8 mouse cellular contexts compared by ENCODE assay signal in the genomic region with DNA sequence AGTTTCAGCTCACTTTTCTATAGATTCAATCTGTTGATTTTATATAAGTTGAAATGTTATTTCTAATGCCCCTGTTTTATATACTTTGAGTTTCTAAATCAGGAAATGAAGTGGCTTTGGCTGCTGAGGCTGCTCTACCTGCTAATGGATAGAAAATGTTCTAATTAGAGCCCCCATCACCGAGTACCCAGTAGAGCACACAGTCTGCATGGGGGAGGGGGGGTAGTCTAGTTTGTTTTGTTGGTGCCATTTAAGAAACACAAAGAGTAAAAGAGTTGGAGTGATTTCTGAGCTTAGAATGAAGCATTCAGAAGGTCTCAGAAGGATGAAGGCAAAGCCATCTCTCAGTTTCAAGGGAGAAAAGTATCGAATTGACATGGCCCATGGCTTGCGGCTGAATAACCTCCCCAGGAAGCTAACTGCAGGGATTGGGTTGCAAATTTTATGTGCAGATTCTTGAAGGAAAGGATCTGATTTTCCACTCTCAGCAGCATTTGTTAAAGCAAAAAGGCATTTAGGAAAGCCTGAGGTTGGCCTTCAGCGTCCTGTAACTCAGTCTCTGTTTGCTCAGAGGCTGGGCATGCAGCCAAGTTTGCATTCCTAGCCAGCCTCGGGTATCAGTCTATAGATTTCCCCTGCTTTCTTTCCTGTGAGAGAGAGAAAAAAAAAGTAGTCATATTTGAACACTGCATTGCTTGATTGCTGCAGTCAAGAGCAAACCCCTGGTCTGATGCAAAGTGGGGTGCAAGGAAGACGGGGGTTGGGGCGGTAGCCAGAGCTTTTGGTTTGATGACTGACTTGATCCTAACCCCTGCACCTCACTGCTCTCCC. TPM values are rescaled to one million over a fixed set of nuclear protein-coding genes. Genes with fewer than 3 reads are reported as not detected.
DNase-seq lines count a peak whose midpoint lies in the region; ATAC-seq and TF ChIP-seq lines count a peak whose summit lies in the region.

No protein-coding gene starts in this region.

- no peak for TF ChIP-seq EP300 in heart, adult 2 months (IDR thresholded peaks at IDR 0.05; ENCODE audit: insufficient read depth, low read depth, low read length)

- 0 out of 2 replicates have a peak overlapping the region, but pooled peaks have one; percentile 3 for H3K4me3 ChIP-seq in heart, adult 2 months
- H3K4me3 ChIP-seq in embryonic facial prominence, embryonic 14.5 days (ENCODE audit: low read depth, low read length): peak overlapping the region; percentile 18
- H3K4me3 ChIP-seq in hindbrain, embryonic 15.5 days: no peak overlapping the region
- no peak overlapping the region for H3K4me3 ChIP-seq in liver, adult 2 months (ENCODE audit: insufficient read depth, low read depth, low read length)
- H3K4me3 ChIP-seq in neural tube, embryonic 11.5 days (ENCODE audit: low read depth, low read length): no peak overlapping the region

- H3K79me2 ChIP-seq in heart, adult 2 months (replicated peaks; ENCODE audit: control insufficient read depth, insufficient read depth, low read length): no peaks in the 10 kb centered on the region
- H3K79me2 ChIP-seq in liver, adult 2 months (ENCODE audit: control insufficient read depth, insufficient read depth, low read length): no peaks in the 10 kb centered on the region

- no peak overlapping the region for H3K9ac ChIP-seq in heart, adult 2 months (ENCODE audit: low read depth, low read length)
- H3K9ac ChIP-seq in embryonic facial prominence, embryonic 14.5 days (ENCODE audit: low read depth, low read length): peak overlapping the region; percentile 48
- no peak overlapping the region for H3K9ac ChIP-seq in hindbrain, embryonic 15.5 days
- no peak overlapping the region for H3K9ac ChIP-seq in liver, adult 2 months (ENCODE audit: low read depth, low read length)
- peak overlapping the region; percentile 26 for H3K9ac ChIP-seq in neural tube, embryonic 11.5 days (ENCODE audit: low read length)

- no peak for TF ChIP-seq CTCF in heart, adult 2 months (IDR thresholded peaks at IDR 0.05)
- no peak for TF ChIP-seq CTCF in liver, adult 2 months (IDR thresholded peaks at IDR 0.05; ENCODE audit: low read depth, low read length)

- H3K36me3 ChIP-seq in heart, adult 2 months (ENCODE audit: control insufficient read depth, insufficient read depth, low read length): no peaks in the 10 kb centered on the region
- 0 out of 2 replicates have a peak, but pooled peaks cover 12% of the 10 kb centered on the region for H3K36me3 ChIP-seq in embryonic facial prominence, embryonic 14.5 days (ENCODE audit: control insufficient read depth, insufficient read depth, low read length)
- no peaks in the 10 kb centered on the region for H3K36me3 ChIP-seq in hindbrain, embryonic 15.5 days
- H3K36me3 ChIP-seq in liver, adult 2 months (ENCODE audit: control insufficient read depth, insufficient read depth, low read length): no peaks in the 10 kb centered on the region
- H3K36me3 ChIP-seq in neural tube, embryonic 11.5 days (ENCODE audit: control insufficient read depth, insufficient read depth, low read length): no peaks in the 10 kb centered on the region

- no peaks in the 10 kb centered on the region for H3K9me3 ChIP-seq in embryonic facial prominence, embryonic 14.5 days (ENCODE audit: control insufficient read depth, low read length)
- H3K9me3 ChIP-seq in hindbrain, embryonic 15.5 days: no peaks in the 10 kb centered on the region
- no peaks in the 10 kb centered on the region for H3K9me3 ChIP-seq in neural tube, embryonic 11.5 days (ENCODE audit: control insufficient read depth, low read length)

- H3K27me3 ChIP-seq in heart, adult 2 months (ENCODE audit: control insufficient read depth, insufficient read depth, low read length): peaks cover 3% of the 10 kb centered on the region; the same call in 1 of the 2 replicates
- no peaks in the 10 kb centered on the region for H3K27me3 ChIP-seq in embryonic facial prominence, embryonic 14.5 days (replicated peaks; ENCODE audit: control insufficient read depth, insufficient read depth, low read length)
- no peaks in the 10 kb centered on the region for H3K27me3 ChIP-seq in hindbrain, embryonic 15.5 days
- peaks cover 10% of the 10 kb centered on the region for H3K27me3 ChIP-seq in liver, adult 2 months (ENCODE audit: control insufficient read depth, insufficient read depth, low read length)
- H3K27me3 ChIP-seq in neural tube, embryonic 11.5 days (ENCODE audit: control insufficient read depth, insufficient read depth, low read length): peaks cover 12% of the 10 kb centered on the region

- 22% methylated on average over 7 of the region's 7 CpGs for WGBS in heart, adult 2 months
- 3% methylated on average over 7 of the region's 7 CpGs for WGBS in embryonic facial prominence, embryonic 14.5 days
- WGBS in hindbrain, embryonic 15.5 days: 22% methylated on average over 7 of the region's 7 CpGs
- WGBS in liver, adult 2 months: 11% methylated on average over 7 of the region's 7 CpGs
- WGBS in neural tube, embryonic 11.5 days: 30% methylated on average over 7 of the region's 7 CpGs

- ATAC-seq in embryonic facial prominence, embryonic 14.5 days (ENCODE audit: low read depth): peak; percentile 94
- peak; percentile 61; the same call in 1 of the 2 replicates for ATAC-seq in hindbrain, embryonic 15.5 days (ENCODE audit: low FRiP score, low read depth)
- no peak for ATAC-seq in neural tube, embryonic 11.5 days (ENCODE audit: insufficient read depth, low FRiP score, low TSS enrichment)
- no peak for ATAC-seq in monocyte, adult 5-6 weeks (replicated peaks; ENCODE audit: insufficient number of reproducible peaks, low FRiP score, low TSS enrichment, poor library complexity, severe bottlenecking)

- DNase-seq in heart, adult 2 months: peak; percentile 39
- no peak for DNase-seq in heart, adult 11 months
- DNase-seq in embryonic facial prominence, embryonic 14.5 days (ENCODE audit: low spot score): peak; percentile 98
- peak; percentile 37 for DNase-seq in liver, adult 2 months (ENCODE audit: extremely low read depth, low read depth, low spot score)
- DNase-seq in neural tube, embryonic 11.5 days (ENCODE audit: low spot score): peak; percentile 74
- DNase-seq in left cerebral cortex, adult 11 months (ENCODE audit: low spot score): no peak

- no peak overlapping the region for H3K27ac ChIP-seq in heart, adult 2 months
- peak overlapping the region; percentile 95 for H3K27ac ChIP-seq in embryonic facial prominence, embryonic 14.5 days (replicated peaks; ENCODE audit: low read depth, low read length)
- peak overlapping the region; percentile 73 for H3K27ac ChIP-seq in hindbrain, embryonic 15.5 days (replicated peaks)
- no peak overlapping the region for H3K27ac ChIP-seq in liver, adult 2 months (replicated peaks; ENCODE audit: insufficient read depth, low read depth, low read length)
- H3K27ac ChIP-seq in neural tube, embryonic 11.5 days (ENCODE audit: low read depth, low read length): peak overlapping the region; percentile 79

- peak overlapping the region; percentile 92 for H3K4me2 ChIP-seq in embryonic facial prominence, embryonic 14.5 days (ENCODE audit: low read depth, low read length)
- H3K4me2 ChIP-seq in hindbrain, embryonic 15.5 days: peak overlapping the region; percentile 36
- H3K4me2 ChIP-seq in neural tube, embryonic 11.5 days (ENCODE audit: low read depth): peak overlapping the region; percentile 20

- intact Hi-C loops in heart, adult 2 months (cut with DNase I): no loop called here

- TF ChIP-seq POLR2A in heart, adult 2 months (IDR thresholded peaks at IDR 0.05; ENCODE audit: insufficient read depth, low read depth, low read length): no peak
- no peak for TF ChIP-seq POLR2A in liver, adult 2 months (IDR thresholded peaks at IDR 0.05; ENCODE audit: extremely low read depth, insufficient read depth, low read length)

- no peaks in the 10 kb centered on the region for H3K4me1 ChIP-seq in heart, adult 2 months (ENCODE audit: control insufficient read depth, insufficient read depth, low read length)
- peaks cover 39% of the 10 kb centered on the region for H3K4me1 ChIP-seq in embryonic facial prominence, embryonic 14.5 days (ENCODE audit: control insufficient read depth, insufficient read depth, low read length)
- H3K4me1 ChIP-seq in hindbrain, embryonic 15.5 days (replicated peaks): peaks cover 19% of the 10 kb centered on the region
- no peaks in the 10 kb centered on the region for H3K4me1 ChIP-seq in liver, adult 2 months (ENCODE audit: control insufficient read depth, insufficient read depth, low read length)
- H3K4me1 ChIP-seq in neural tube, embryonic 11.5 days (ENCODE audit: control insufficient read depth, insufficient read depth, low read length): peaks cover 11% of the 10 kb centered on the region; the same call in 1 of the 2 replicates

RNA-seq across cellular contexts. Expression of gene P4ha3, which starts 2.6 kb away (rescaled TPM):
- under 1 TPM; 0.16 to 0.45 TPM for total RNA-seq in heart, adult 2 months (2021)
- polyA plus RNA-seq in heart, adult 2 months (2012; rRNA removed): 0.33 and 0.38 TPM in 2 replicates
- 24.5 and 26.0 TPM in 2 replicates for polyA plus RNA-seq in embryonic facial prominence, embryonic 14.5 days (2014; fragmentation: Nextera tagmentation; extraction: Ambion mirVana)
- polyA plus RNA-seq in hindbrain, embryonic 15.5 days (2015; fragmentation: Nextera tagmentation; extraction: Ambion mirVana): 7.3 and 10.8 TPM in 2 replicates
- total RNA-seq in liver, adult 2 months (2014; rRNA removed): not detected in 2 replicates
- 0.10 TPM in 2 replicates for polyA plus RNA-seq in liver, adult 2 months (2012; rRNA removed)
- polyA plus RNA-seq in neural tube, embryonic 11.5 days (2014; fragmentation: Nextera tagmentation; extraction: Ambion mirVana): 4.9 and 6.1 TPM in 2 replicates
- total RNA-seq in monocyte, adult 5-6 weeks (2017): not detected in 3 replicates

Comparison
In these comparisons a context has a peak if more than half of its experiments do, and no peak if none do; other contexts are left out.
1. DNase-seq: peak in heart, adult 2 months (2 of 2), embryonic facial prominence, embryonic 14.5 days (single experiment), liver, adult 2 months (single experiment) and neural tube, embryonic 11.5 days (single experiment); none in heart, adult 11 months (single experiment) and left cerebral cortex, adult 11 months (single experiment).
2. H3K27ac ChIP-seq: peak in embryonic facial prominence, embryonic 14.5 days (single experiment), hindbrain, embryonic 15.5 days (single experiment) and neural tube, embryonic 11.5 days (single experiment); none in heart, adult 2 months (single experiment) and liver, adult 2 months (single experiment).
3. H3K4me3 ChIP-seq: peak in heart, adult 2 months (single experiment) and embryonic facial prominence, embryonic 14.5 days (single experiment); none in hindbrain, embryonic 15.5 days (single experiment), liver, adult 2 months (single experiment) and neural tube, embryonic 11.5 days (single experiment).
4. H3K9ac ChIP-seq: peak in embryonic facial prominence, embryonic 14.5 days (single experiment) and neural tube, embryonic 11.5 days (single experiment); none in heart, adult 2 months (single experiment), hindbrain, embryonic 15.5 days (single experiment) and liver, adult 2 months (single experiment).
5. ATAC-seq: peak in embryonic facial prominence, embryonic 14.5 days (single experiment) and hindbrain, embryonic 15.5 days (single experiment); none in neural tube, embryonic 11.5 days (single experiment) and monocyte, adult 5-6 weeks (single experiment).
6. H3K4me2 ChIP-seq: peak in every context shown above with its lines; median percentile 92 in embryonic facial prominence, embryonic 14.5 days; 36 in hindbrain, embryonic 15.5 days; 20 in neural tube, embryonic 11.5 days.